Mouse (Mus musculus) spleen, adult 2 months (tissue): ENCODE data around the gene Podn. TPM values are rescaled to one million over a fixed set of nuclear protein-coding genes. Genes with fewer than 3 reads are reported as not detected.

ENCODE experiments used
- DNase-seq, 2 experiments: peaks; one replicate each; pipeline versions ENCODE4 v3.0.0 to v3.0.0-alpha.2; 2012 to 2021; ENCODE audit warnings: low spot score in 2 of 2, low read depth in 1 of 2
- H3K27ac ChIP-seq: fragments of 200-500 bp; 2 replicates; pipeline ENCODE4 v1.5.1; 2012; ENCODE audit warnings: low read length, inconsistent platforms; ENCODE audit not compliant: insufficient read depth
- H3K27me3 ChIP-seq: fragments of 200-500 bp; 2 replicates; pipeline ENCODE4 v1.6.1; 2012; ENCODE audit warnings: mild to moderate bottlenecking, moderate library complexity, low read length, inconsistent platforms; ENCODE audit not compliant: control insufficient read depth, insufficient read depth
- H3K36me3 ChIP-seq: fragments of 200-500 bp; 2 replicates; pipeline ENCODE4 v1.6.1; 2012; ENCODE audit warnings: mild to moderate bottlenecking, low read length, inconsistent platforms; ENCODE audit not compliant: control insufficient read depth, insufficient read depth
- H3K4me1 ChIP-seq: fragments of 200-500 bp; 2 replicates; pipeline ENCODE4 v1.6.1; 2011; ENCODE audit warnings: inconsistent platforms; ENCODE audit not compliant: control insufficient read depth, insufficient read depth, insufficient read length
- H3K4me3 ChIP-seq: fragments of 200-500 bp; 2 replicates; pipeline ENCODE4 v1.5.1; 2011; ENCODE audit warnings: mild to moderate bottlenecking, inconsistent platforms; ENCODE audit not compliant: insufficient read depth, insufficient read length; ENCODE audit errors: extremely low read depth
- CTCF ChIP-seq: fragments of 200-500 bp; IDR thresholded peaks from 2 replicates; pipeline ENCODE4 v1.5.1; 2011; ENCODE audit warnings: mild to moderate bottlenecking, inconsistent platforms; ENCODE audit not compliant: insufficient read depth, insufficient read length, insufficient replicate concordance; ENCODE audit errors: extremely low read depth
- POLR2A ChIP-seq: fragments of 200-500 bp; IDR thresholded peaks from 2 replicates; pipeline ENCODE4 v1.6.1; 2011; ENCODE audit warnings: low read depth, low read length, inconsistent platforms
- WGBS: fragments of 180-500 bp; shearing (Covaris S2); methylation state at CpG from one replicate; pipeline ENCODE4 v1.1.7; 2018; 5-methylcytosine and 5-hydroxymethylcytosine counted together
- polyA plus RNA-seq: library from polyadenylated mRNA; depleted of rRNA; stranded (reverse); fragments of >200 nt; gene quantifications from 2 replicates; pipeline ENCODE4 v1.2.3, GENCODE M21; 2012

Podn gene
- polyA plus RNA-seq, 1 experiment = 8.0 TPM

DNA sequence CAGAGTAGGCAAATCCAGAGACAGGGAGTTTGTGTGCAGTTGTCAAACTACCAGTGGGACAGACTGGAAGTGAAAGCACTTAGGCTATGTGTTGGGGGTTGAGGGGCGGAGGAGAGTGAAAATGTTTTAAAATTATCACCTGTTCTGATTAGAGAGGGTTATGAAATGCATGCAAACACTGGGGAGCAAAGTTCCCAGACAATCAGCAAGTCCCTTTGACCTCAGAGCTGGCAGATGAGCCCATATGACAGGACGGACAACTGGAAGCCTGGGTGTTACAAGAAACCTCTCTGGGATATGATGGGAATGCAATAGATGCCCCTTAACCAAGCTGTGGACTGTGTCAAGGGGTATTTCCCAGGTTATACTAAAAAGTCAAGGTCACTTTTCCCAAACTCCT, 28.2 kb downstream of the Podn start:
- Histone ChIP-seq H3K27ac (no peak overlapping the region), H3K4me3 (no peak overlapping the region), H3K4me1 (peaks cover 5% of the 10 kb centered on the region), H3K36me3 (peaks cover 8% of the 10 kb centered on the region), H3K27me3 (no peaks in the 10 kb centered on the region)
- no peak for TF ChIP-seq CTCF
- TF ChIP-seq POLR2A = no peak
- 82% methylated on average over 2 of the region's 2 CpGs for WGBS
- no peak for DNase-seq

DNA sequence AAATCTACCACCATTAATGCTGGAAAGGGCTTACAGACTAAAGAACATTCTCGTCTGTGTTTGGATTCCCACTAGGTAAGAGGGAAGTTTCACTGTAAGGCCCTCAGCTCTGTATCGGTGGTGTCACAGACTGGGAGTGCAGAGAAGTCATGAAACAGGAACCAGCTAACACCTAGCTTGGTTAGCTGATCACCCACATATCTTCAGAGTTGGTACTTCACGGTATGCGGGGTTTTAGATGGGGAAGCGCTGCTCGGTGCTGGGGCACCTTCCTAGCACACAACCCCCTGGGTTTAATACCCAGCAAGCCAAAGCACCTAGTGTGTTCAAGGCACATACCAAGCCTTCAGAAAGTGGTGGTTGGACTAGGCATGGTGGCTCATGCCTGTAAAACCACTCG, 29.0 kb downstream of the Podn start:
- Histone ChIP-seq H3K4me3 (no peak overlapping the region), H3K4me1 (peaks cover 5% of the 10 kb centered on the region), H3K36me3 (peaks cover 13% of the 10 kb centered on the region), H3K27ac (0 out of 2 replicates have a peak overlapping the region, but pooled peaks have one; percentile 19), H3K27me3 (no peaks in the 10 kb centered on the region)
- WGBS = 74% methylated on average over 7 of the region's 7 CpGs
- TF ChIP-seq CTCF (no peak), POLR2A (no peak)
- DNase-seq = no peak

- Histone ChIP-seq H3K4me1 (peaks cover 5% of the 10 kb centered on the region), H3K27ac (no peak overlapping the region), H3K27me3 (no peaks in the 10 kb centered on the region), H3K36me3 (peaks cover 13% of the 10 kb centered on the region), H3K4me3 (no peak overlapping the region)
- TF ChIP-seq POLR2A (no peak), CTCF (no peak)
- 87% methylated on average over 4 of the region's 4 CpGs for WGBS
- DNase-seq = no peak
These were observed 29.7 kb downstream of the Podn start for GRCm38 (mm10) chr4:108066569-108066968.

GRCm38 (mm10) chr4:108065176-108065844, 30.9 kb downstream of the Podn start:
- H3K27ac ChIP-seq = no peak overlapping the region
- H3K36me3 ChIP-seq = peaks cover 13% of the 10 kb centered on the region

GRCm38 (mm10) chr4:108063616-108064015, 32.6 kb downstream of the Podn start:
- H3K36me3 ChIP-seq = peaks cover 18% of the 10 kb centered on the region
- DNase-seq = no peak
- H3K27ac ChIP-seq = no peak overlapping the region
- H3K4me1 ChIP-seq = no peaks in the 10 kb centered on the region
- TF ChIP-seq CTCF = no peak
- TF ChIP-seq POLR2A = no peak
- no peaks in the 10 kb centered on the region for H3K27me3 ChIP-seq
- no peak overlapping the region for H3K4me3 ChIP-seq
- WGBS = 94% methylated on average over 6 of the region's 6 CpGs

More at GRCm38 (mm10) chr4:108065176-108065844, 30.9 kb downstream of the Podn start:
- no peak for TF ChIP-seq POLR2A
- TF ChIP-seq CTCF = no peak
- DNase-seq = no peak
- 84% methylated on average over 2 of the region's 2 CpGs for WGBS
- H3K27me3 ChIP-seq = no peaks in the 10 kb centered on the region
- peaks cover 1% of the 10 kb centered on the region; the same call in 1 of the 2 replicates for H3K4me1 ChIP-seq
- no peak overlapping the region for H3K4me3 ChIP-seq

- no peak for TF ChIP-seq POLR2A
- TF ChIP-seq CTCF = no peak
- Histone ChIP-seq H3K27me3 (no peaks in the 10 kb centered on the region), H3K4me3 (no peak overlapping the region), H3K36me3 (peaks cover 20% of the 10 kb centered on the region), H3K4me1 (no peaks in the 10 kb centered on the region), H3K27ac (no peak overlapping the region)
- no peak for DNase-seq
- WGBS = 92% methylated on average over 5 of the region's 5 CpGs
These were observed 33.7 kb downstream of the Podn start for GRCm38 (mm10) chr4:108062524-108062923.

DNA sequence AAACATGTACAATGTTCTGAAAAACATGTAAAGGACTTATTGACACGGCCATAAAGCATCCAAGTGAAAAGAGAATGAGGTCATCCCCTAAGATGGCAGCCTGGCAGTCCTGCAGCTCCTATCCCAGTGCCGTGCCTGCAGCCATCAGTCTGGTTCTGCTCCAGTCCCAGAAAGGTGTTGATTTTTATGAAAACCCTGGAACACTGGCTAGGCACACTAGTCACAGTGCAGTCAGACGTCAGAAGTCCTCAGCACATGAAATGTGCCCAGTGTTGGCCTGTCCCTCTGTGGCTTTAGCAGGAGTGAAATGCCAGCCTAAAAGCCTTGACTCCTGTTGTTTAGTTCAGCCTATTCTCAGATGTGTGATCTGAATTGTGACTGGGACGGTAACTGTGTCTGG, 35.5 kb downstream of the Podn start:
- H3K4me1 ChIP-seq = no peaks in the 10 kb centered on the region
- H3K27me3 ChIP-seq = no peaks in the 10 kb centered on the region
- TF ChIP-seq POLR2A (no peak), CTCF (no peak)
- 95% methylated on average over 4 of the region's 4 CpGs for WGBS
- H3K4me3 ChIP-seq = no peak overlapping the region
- peaks cover 18% of the 10 kb centered on the region for H3K36me3 ChIP-seq
- no peak overlapping the region for H3K27ac ChIP-seq
- no peak for DNase-seq
